Mouse (Mus musculus) ES-E14 (cell line): Measurements from ENCODE around the gene Cep44.

Experiments used
- CHD2 ChIP-seq: IDR thresholded peaks from 2 replicates; pipeline ENCODE4 v1.6.1; 2014; ENCODE audit warnings: mild to moderate bottlenecking, low read depth, low read length, inconsistent platforms
- HCFC1 ChIP-seq: IDR thresholded peaks from 2 replicates; pipeline ENCODE4 v1.6.1; 2012; ENCODE audit warnings: low read length, inconsistent platforms, borderline replicate concordance; ENCODE audit not compliant: insufficient read depth
- ZC3H11A ChIP-seq: IDR thresholded peaks from 2 replicates; pipeline ENCODE4 v1.6.1; 2012; ENCODE audit warnings: low read depth, mild to moderate bottlenecking, inconsistent platforms, low read length, borderline replicate concordance

GRCm38 (mm10) chr8:56508952-56509479 is 41.8 kb downstream of the Cep44 start:
- TF ChIP-seq CHD2 (no peak), HCFC1 (no peak), ZC3H11A (no peak)
